Mouse (Mus musculus): ENCODE measurements around the gene Gm20479.

Gene Gm20479

DNA sequence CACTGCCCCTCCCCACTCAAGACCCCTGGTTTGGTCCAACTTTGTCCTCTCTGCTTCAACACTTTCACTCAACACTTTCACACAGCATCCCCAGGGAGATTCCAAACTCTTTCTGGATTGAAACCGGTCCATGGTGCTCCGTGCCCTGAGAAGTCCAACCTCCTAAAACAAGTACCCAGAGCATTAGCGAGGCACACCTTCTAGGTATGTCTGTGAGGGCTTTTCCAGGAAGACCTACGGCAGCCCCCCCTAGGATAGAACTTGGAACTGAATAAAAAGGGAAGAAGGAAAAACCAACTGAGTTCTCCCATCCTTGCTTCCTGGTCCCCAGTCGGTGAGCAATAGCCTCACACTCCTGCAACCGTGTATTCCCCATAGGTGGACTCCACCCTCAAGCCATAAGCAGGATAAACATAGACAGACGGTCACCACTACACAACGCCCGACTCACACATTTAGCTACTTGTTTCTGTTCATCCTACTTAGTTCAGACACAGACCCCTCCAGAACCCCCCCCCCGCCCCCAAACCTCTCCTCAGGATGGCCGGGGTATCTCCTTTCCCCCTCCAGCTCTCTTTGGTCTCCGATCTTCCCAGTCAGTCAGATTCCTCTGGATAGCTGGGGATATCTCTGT is 45.5 kb downstream of the Gm20479 start:
- no peak for DNase-seq (ENCODE audit: low read depth, low spot score)

DNA sequence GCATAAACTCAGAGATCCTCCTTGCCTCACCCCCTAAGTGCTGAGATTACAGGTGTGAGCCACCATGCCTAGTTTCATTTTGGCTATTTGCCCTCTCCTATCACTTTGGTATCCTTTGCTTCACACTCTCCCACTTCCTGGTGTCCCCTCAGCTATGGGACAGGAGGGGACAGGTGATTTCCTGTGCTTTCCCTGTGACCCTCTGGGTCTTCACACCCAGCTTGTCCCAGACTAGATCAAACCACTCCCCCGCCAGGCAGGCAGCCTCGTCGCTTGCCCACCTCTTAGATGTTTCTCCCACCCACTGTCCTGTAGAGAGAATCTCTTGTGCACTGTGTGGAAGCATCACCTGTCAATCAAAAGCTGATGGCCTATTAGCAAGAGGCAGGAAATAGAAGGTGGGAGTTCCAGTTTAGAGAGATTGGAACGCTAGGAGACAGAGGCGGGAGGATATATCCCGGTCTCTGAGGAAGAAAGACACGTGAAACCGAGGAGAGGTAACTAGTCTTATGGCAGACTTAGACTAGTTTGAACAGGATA is 46.2 kb downstream of the Gm20479 start:
- no peak for DNase-seq (ENCODE audit: low read depth, low spot score)

GRCm38 (mm10) chr7:27310306-27310705 is 46.9 kb downstream of the Gm20479 start:
- no peak for DNase-seq (ENCODE audit: low read depth, low spot score)

DNA sequence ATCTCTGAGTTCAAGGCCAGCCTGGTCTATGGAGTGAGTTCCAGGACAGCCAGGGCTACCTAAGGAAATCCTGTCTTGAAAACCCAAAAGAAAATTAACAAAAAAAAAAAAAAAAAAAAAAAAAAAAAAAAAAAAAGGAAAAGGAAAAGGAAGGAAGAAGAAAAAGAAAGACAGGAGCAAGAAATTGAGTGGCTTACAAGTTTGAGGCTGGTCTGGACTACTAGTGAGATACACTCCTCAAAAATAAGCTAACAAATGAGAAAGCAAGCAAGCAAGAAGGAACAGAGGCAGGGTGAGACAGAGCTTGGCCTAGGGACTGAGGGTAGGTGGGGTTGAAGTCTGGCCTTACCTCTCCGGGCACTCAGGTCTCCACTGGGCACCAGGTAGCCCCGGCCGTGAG is 47.4 kb downstream of the Gm20479 start:
- no peak for DNase-seq (ENCODE audit: low read depth, low spot score)

- no peak for DNase-seq (ENCODE audit: low read depth, low spot score)
Observed at GRCm38 (mm10) chr7:27308821-27309549, 48.2 kb downstream of the Gm20479 start.

GRCm38 (mm10) chr7:27307551-27307950 is 49.7 kb downstream of the Gm20479 start:
- no peak for DNase-seq (ENCODE audit: low read depth, low spot score)

DNA sequence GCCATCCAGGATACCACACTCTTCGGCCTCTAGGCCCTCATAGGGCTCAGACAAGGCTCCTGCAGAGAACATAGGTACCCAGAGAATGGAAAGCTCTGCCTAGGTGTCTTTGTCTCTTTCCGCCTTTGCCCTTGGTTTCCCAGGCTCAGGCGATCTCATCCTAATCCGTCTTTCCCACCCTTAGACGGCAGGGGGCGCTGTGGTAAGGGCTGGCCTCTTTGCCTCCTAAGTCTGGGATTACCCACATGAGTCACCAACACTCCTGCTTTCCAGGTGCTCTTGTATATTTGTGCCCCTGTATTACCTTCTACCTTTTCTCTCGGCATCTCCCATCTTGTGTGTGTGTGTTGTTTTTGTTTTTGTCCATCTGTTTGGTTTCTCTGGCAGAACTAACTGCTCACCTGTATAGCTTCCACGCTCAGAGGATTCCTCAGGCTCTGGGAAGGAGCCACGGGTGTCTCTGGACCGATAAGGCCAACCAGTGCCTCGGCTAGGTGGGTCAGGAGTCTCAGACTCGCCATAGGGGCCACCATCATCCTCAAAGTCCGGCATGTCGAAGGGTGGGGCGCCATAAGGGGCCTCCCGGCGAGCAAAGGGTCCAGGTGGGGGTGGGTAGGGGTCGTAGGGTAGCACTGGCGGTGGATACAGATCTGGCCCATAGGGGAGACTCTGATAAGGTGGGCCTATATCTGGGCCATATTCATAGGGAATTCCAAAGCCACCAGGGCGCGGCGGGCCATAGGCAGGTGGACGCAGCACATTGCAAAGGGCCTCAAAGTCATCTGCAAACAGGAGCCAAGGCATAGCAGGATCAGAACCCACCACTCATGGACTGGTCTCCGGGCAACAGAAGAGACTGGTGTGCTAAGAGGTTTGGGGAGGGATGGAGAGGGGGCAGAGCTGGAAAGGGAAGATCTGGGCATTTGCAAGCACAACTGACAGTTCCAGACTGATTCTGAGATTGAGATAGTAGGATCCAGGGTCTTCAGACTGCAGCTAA is 50.8 kb downstream of the Gm20479 start:
- no peak for DNase-seq (ENCODE audit: low read depth, low spot score)

DNA sequence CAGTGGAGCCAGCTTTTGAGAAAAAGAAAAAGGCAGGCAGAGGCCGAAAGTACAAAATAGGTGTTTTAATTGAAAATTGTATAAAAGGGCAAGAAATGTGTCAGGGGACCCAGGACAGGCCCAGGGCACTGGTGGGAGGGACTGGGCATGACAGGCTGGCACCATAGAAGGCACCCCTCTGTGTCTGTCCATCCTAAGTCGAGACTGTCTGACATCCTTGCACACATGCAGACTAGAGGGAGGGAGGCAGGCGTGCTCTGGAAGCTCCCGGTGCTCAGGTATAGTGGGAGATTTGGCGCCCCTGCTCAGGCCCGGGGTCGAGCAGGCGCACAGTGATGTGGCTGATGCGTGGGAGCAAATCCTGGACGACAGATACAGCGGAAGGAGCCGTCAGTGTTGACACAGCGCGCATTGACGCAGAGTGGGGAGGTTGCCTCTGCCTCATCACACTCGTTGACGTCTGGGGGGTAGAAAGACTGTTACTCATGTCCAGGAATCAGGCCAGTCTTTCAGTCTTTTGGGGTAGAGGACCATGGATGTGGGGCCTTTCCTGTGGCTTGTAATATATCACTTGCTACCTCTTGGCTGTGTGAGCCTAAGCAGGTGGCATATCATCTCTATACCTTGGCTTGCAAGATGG is 52.0 kb downstream of the Gm20479 start:
- no peak for DNase-seq (ENCODE audit: low read depth, low spot score)
